Mouse (Mus musculus) kidney, postnatal 0 days (tissue): ENCODE results near the gene Bend5. TPM values are rescaled to one million over a fixed set of nuclear protein-coding genes. Genes with fewer than 3 reads are reported as not detected.

Experiments used
- ATAC-seq: fragments of 200-750 bp; cut with Nextera tagmentation; replicated peaks from 2 replicates; pipeline ENCODE4 v1.8.0; 2017; ENCODE audit warnings: low read depth, moderate number of reproducible peaks, moderate TSS enrichment, moderate library complexity; ENCODE audit not compliant: low FRiP score
- DNase-seq: peaks from one replicate; pipeline ENCODE4 v3.0.0-alpha.2; 2016; ENCODE audit warnings: low spot score
- H3K27ac ChIP-seq: fragments of 300-500 bp; sonication (generic); 2 replicates; pipeline ENCODE4 v1.5.1; 2014; ENCODE audit warnings: mild to moderate bottlenecking
- H3K27me3 ChIP-seq: fragments of 300-500 bp; sonication (generic); 2 replicates; pipeline ENCODE4 v1.6.1; 2014; ENCODE audit warnings: low read length, mixed read lengths; ENCODE audit not compliant: insufficient read depth
- H3K36me3 ChIP-seq: fragments of 300-500 bp; sonication (generic); 2 replicates; pipeline ENCODE4 v1.6.1; 2014; ENCODE audit warnings: low read length, mixed read lengths; ENCODE audit not compliant: insufficient read depth
- H3K4me1 ChIP-seq: fragments of 300-500 bp; sonication (generic); replicated peaks from 2 replicates; pipeline ENCODE4 v1.6.1; 2014; ENCODE audit warnings: antibody characterized with exemption, low read length, mixed read lengths; ENCODE audit not compliant: insufficient read depth
- H3K4me2 ChIP-seq: fragments of 300-500 bp; sonication (generic); 2 replicates; pipeline ENCODE4 v1.6.1; 2014; ENCODE audit warnings: mild to moderate bottlenecking, low read length, moderate library complexity, mixed read lengths
- H3K4me3 ChIP-seq: fragments of 300-500 bp; sonication (generic); replicated peaks from 2 replicates; pipeline ENCODE4 v1.5.1; 2014; ENCODE audit warnings: low read depth, low read length
- H3K9ac ChIP-seq: fragments of 300-500 bp; sonication (generic); 2 replicates; pipeline ENCODE4 v1.6.1; 2014; ENCODE audit warnings: low read depth, low read length
- H3K9me3 ChIP-seq: fragments of 300-500 bp; sonication (generic); replicated peaks from 2 replicates; pipeline ENCODE4 v1.6.1; 2016; ENCODE audit warnings: low read length, inconsistent platforms, mixed read lengths
- CTCF ChIP-seq: IDR thresholded peaks from 2 replicates; pipeline ENCODE4 v1.5.1; 2016; ENCODE audit warnings: antibody characterized with exemption, low read depth, mild to moderate bottlenecking, moderate library complexity
- WGBS: fragments of 180-500 bp; shearing (Covaris S2); extraction: QIAGEN DNeasy Blood & Tissue Kit; methylation state at CpG from one replicate; pipeline ENCODE4 v1.1.7; 2014; 5-methylcytosine and 5-hydroxymethylcytosine counted together
- polyA plus RNA-seq: library from polyadenylated mRNA; unstranded; fragments of >200 nt; fragmentation: Nextera tagmentation; extraction: Ambion mirVana; gene quantifications from 2 replicates; pipeline ENCODE4 v1.2.1, GENCODE M21; 2015

Bend5 gene
- polyA plus RNA-seq, 1 experiment from 2014 or later = 33.8 TPM

- Histone ChIP-seq H3K27me3 (no peaks in the 10 kb centered on the region), H3K9me3 (no peaks in the 10 kb centered on the region), H3K27ac (no peak overlapping the region), H3K4me3 (no peak overlapping the region), H3K4me1 (no peaks in the 10 kb centered on the region), H3K9ac (no peak overlapping the region), H3K4me2 (no peak overlapping the region), H3K36me3 (no peaks in the 10 kb centered on the region)
- TF ChIP-seq CTCF = no peak
- WGBS = 55% methylated on average over 5 of the region's 5 CpGs
- DNase-seq (no peak), ATAC-seq (no peak)
Observed at GRCm38 (mm10) chr4:111502965-111503727, 88.3 kb downstream of the Bend5 start.

GRCm38 (mm10) chr4:111504952-111505351 lies 90.1 kb downstream of the Bend5 start:
- H3K9ac ChIP-seq = no peak overlapping the region
- H3K4me2 ChIP-seq = no peak overlapping the region
- H3K4me1 ChIP-seq = no peaks in the 10 kb centered on the region
- no peak for TF ChIP-seq CTCF
- no peaks in the 10 kb centered on the region for H3K36me3 ChIP-seq
- no peak overlapping the region for H3K27ac ChIP-seq
- WGBS = 76% methylated on average over 2 of the region's 2 CpGs
- no peaks in the 10 kb centered on the region for H3K27me3 ChIP-seq
- DNase-seq (no peak), ATAC-seq (no peak)
- H3K9me3 ChIP-seq = no peaks in the 10 kb centered on the region
- no peak overlapping the region for H3K4me3 ChIP-seq
